Mouse (Mus musculus): Measurements from ENCODE around the gene Cnnm2. TPM values are rescaled to one million over a fixed set of nuclear protein-coding genes. Genes with fewer than 3 reads are reported as not detected.

The Cnnm2 gene
- polyA plus RNA-seq, 1 experiment from 2014 or later = 2.5 TPM

GRCm38 (mm10) chr19:46805933-46806688, 44.7 kb downstream of the Cnnm2 start:
- DNase-seq (ENCODE audit: low spot score) (no peak), ATAC-seq (ENCODE audit: insufficient number of reproducible peaks, low FRiP score, low TSS enrichment, low read depth) (no peak)
- H3K9ac ChIP-seq (ENCODE audit: low read length) = no peak overlapping the region
- no peaks in the 10 kb centered on the region for H3K9me3 ChIP-seq (ENCODE audit: control insufficient read depth, low read length)
- no peak overlapping the region for H3K4me2 ChIP-seq (ENCODE audit: low read depth, severe bottlenecking)
- 71% methylated on average over 9 of the region's 9 CpGs for WGBS
- no peaks in the 10 kb centered on the region for H3K36me3 ChIP-seq (ENCODE audit: control insufficient read depth, insufficient read depth, low read length)
- H3K27ac ChIP-seq (replicated peaks; ENCODE audit: low read depth, low read length) = no peak overlapping the region
- H3K4me1 ChIP-seq (ENCODE audit: control insufficient read depth, insufficient read depth, low read length) = no peaks in the 10 kb centered on the region
- no peak overlapping the region for H3K4me3 ChIP-seq (ENCODE audit: low read depth, low read length)
- H3K27me3 ChIP-seq (ENCODE audit: control insufficient read depth, insufficient read depth, low read length) = no peaks in the 10 kb centered on the region

GRCm38 (mm10) chr19:46808261-46808660, 46.9 kb downstream of the Cnnm2 start:
- ATAC-seq (ENCODE audit: insufficient number of reproducible peaks, low FRiP score, low TSS enrichment, low read depth) (no peak), DNase-seq (ENCODE audit: low spot score) (no peak)
- H3K27me3 ChIP-seq (ENCODE audit: control insufficient read depth, insufficient read depth, low read length) = no peaks in the 10 kb centered on the region
- WGBS = 93% methylated on average over 5 of the region's 5 CpGs
- H3K4me3 ChIP-seq (ENCODE audit: low read depth, low read length) = no peak overlapping the region
- no peaks in the 10 kb centered on the region for H3K9me3 ChIP-seq (ENCODE audit: control insufficient read depth, low read length)
- no peak overlapping the region for H3K9ac ChIP-seq (ENCODE audit: low read length)
- H3K4me1 ChIP-seq (ENCODE audit: control insufficient read depth, insufficient read depth, low read length) = no peaks in the 10 kb centered on the region
- no peak overlapping the region for H3K27ac ChIP-seq (replicated peaks; ENCODE audit: low read depth, low read length)
- no peaks in the 10 kb centered on the region for H3K36me3 ChIP-seq (ENCODE audit: control insufficient read depth, insufficient read depth, low read length)
- H3K4me2 ChIP-seq (ENCODE audit: low read depth, severe bottlenecking) = no peak overlapping the region

GRCm38 (mm10) chr19:46809031-46809430, 47.6 kb downstream of the Cnnm2 start:
- Histone ChIP-seq H3K4me1 (ENCODE audit: control insufficient read depth, insufficient read depth, low read length) (no peaks in the 10 kb centered on the region), H3K4me3 (ENCODE audit: low read depth, low read length) (no peak overlapping the region), H3K4me2 (ENCODE audit: low read depth, severe bottlenecking) (no peak overlapping the region), H3K27ac (replicated peaks; ENCODE audit: low read depth, low read length) (no peak overlapping the region), H3K9me3 (ENCODE audit: control insufficient read depth, low read length) (no peaks in the 10 kb centered on the region), H3K27me3 (ENCODE audit: control insufficient read depth, insufficient read depth, low read length) (no peaks in the 10 kb centered on the region), H3K9ac (ENCODE audit: low read length) (no peak overlapping the region), H3K36me3 (ENCODE audit: control insufficient read depth, insufficient read depth, low read length) (no peaks in the 10 kb centered on the region)
- ATAC-seq (ENCODE audit: insufficient number of reproducible peaks, low FRiP score, low TSS enrichment, low read depth) = no peak
- no peak for DNase-seq (ENCODE audit: low spot score)
- WGBS = 90% methylated on average over 5 of the region's 5 CpGs

DNA sequence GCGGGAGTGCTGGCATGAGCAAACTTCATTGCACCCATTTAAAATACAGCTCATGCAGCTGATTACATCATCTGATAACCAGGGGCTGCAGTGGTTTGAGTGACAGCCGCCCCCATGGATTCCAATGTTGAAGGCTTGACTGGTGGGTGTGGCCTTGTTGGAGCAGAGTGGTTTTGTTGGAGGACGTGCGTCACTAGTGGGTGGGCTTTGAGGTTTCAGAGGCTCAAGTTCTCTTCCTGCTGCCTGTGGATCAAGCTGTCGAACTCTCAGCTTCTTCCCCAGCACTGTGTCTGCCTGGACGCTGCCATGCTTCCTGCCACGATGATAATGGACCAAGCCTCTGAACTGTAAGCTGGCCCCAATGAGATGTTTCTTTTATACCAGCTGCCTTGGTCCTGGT, 57.9 kb downstream of the Cnnm2 start:
- Histone ChIP-seq H3K27me3 (ENCODE audit: control insufficient read depth, insufficient read depth, low read length) (no peaks in the 10 kb centered on the region), H3K9me3 (ENCODE audit: control insufficient read depth, low read length) (no peaks in the 10 kb centered on the region), H3K36me3 (ENCODE audit: control insufficient read depth, insufficient read depth, low read length) (no peaks in the 10 kb centered on the region), H3K27ac (replicated peaks; ENCODE audit: low read depth, low read length) (no peak overlapping the region), H3K9ac (ENCODE audit: low read length) (no peak overlapping the region), H3K4me1 (ENCODE audit: control insufficient read depth, insufficient read depth, low read length) (no peaks in the 10 kb centered on the region), H3K4me3 (ENCODE audit: low read depth, low read length) (no peak overlapping the region), H3K4me2 (ENCODE audit: low read depth, severe bottlenecking) (no peak overlapping the region)
- WGBS = 78% methylated on average over 7 of the region's 7 CpGs
- DNase-seq (ENCODE audit: low spot score) = no peak
- no peak for ATAC-seq (ENCODE audit: insufficient number of reproducible peaks, low FRiP score, low TSS enrichment, low read depth)

- Histone ChIP-seq H3K27ac (replicated peaks; ENCODE audit: low read depth, low read length) (no peak overlapping the region), H3K9me3 (ENCODE audit: control insufficient read depth, low read length) (no peaks in the 10 kb centered on the region), H3K27me3 (ENCODE audit: control insufficient read depth, insufficient read depth, low read length) (no peaks in the 10 kb centered on the region), H3K9ac (ENCODE audit: low read length) (no peak overlapping the region), H3K4me3 (ENCODE audit: low read depth, low read length) (no peak overlapping the region), H3K4me1 (ENCODE audit: control insufficient read depth, insufficient read depth, low read length) (no peaks in the 10 kb centered on the region), H3K36me3 (ENCODE audit: control insufficient read depth, insufficient read depth, low read length) (no peaks in the 10 kb centered on the region), H3K4me2 (ENCODE audit: low read depth, severe bottlenecking) (no peak overlapping the region)
- 91% methylated on average over 4 of the region's 4 CpGs for WGBS
- DNase-seq (ENCODE audit: low spot score) (no peak), ATAC-seq (ENCODE audit: insufficient number of reproducible peaks, low FRiP score, low TSS enrichment, low read depth) (no peak)
These were observed 61.1 kb downstream of the Cnnm2 start for GRCm38 (mm10) chr19:46822491-46822890.

DNA sequence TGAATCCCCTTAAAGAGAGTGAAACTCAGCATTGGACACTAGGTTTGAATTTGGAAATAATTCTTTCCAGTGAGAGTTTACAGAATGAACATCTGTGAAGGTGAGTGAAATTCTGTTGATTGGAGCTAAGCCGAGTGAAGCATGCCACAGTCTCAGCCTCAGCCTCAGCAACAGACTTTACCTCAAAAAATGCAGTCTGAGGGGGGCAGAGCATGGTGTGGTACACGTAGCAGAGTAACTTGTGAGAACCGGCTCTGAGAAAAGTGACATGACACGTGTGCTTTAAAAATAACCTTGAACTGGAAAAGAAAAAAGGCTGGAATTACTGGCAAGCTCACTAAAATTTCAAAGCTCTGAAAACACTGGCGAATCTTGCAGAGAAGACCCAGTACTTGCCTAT, 62.4 kb downstream of the Cnnm2 start:
- DNase-seq (ENCODE audit: low spot score) (no peak), ATAC-seq (ENCODE audit: insufficient number of reproducible peaks, low FRiP score, low TSS enrichment, low read depth) (no peak)
- H3K27ac ChIP-seq (replicated peaks; ENCODE audit: low read depth, low read length) = no peak overlapping the region
- no peaks in the 10 kb centered on the region for H3K36me3 ChIP-seq (ENCODE audit: control insufficient read depth, insufficient read depth, low read length)
- WGBS = 83% methylated on average over 5 of the region's 5 CpGs
- no peaks in the 10 kb centered on the region for H3K4me1 ChIP-seq (ENCODE audit: control insufficient read depth, insufficient read depth, low read length)
- no peak overlapping the region for H3K4me2 ChIP-seq (ENCODE audit: low read depth, severe bottlenecking)
- H3K27me3 ChIP-seq (ENCODE audit: control insufficient read depth, insufficient read depth, low read length) = no peaks in the 10 kb centered on the region
- no peaks in the 10 kb centered on the region for H3K9me3 ChIP-seq (ENCODE audit: control insufficient read depth, low read length)
- H3K9ac ChIP-seq (ENCODE audit: low read length) = no peak overlapping the region
- no peak overlapping the region for H3K4me3 ChIP-seq (ENCODE audit: low read depth, low read length)

GRCm38 (mm10) chr19:46824867-46825266, 63.5 kb downstream of the Cnnm2 start:
- Histone ChIP-seq H3K27me3 (ENCODE audit: control insufficient read depth, insufficient read depth, low read length) (no peaks in the 10 kb centered on the region), H3K9ac (ENCODE audit: low read length) (no peak overlapping the region), H3K4me2 (ENCODE audit: low read depth, severe bottlenecking) (no peak overlapping the region), H3K4me1 (ENCODE audit: control insufficient read depth, insufficient read depth, low read length) (no peaks in the 10 kb centered on the region), H3K27ac (replicated peaks; ENCODE audit: low read depth, low read length) (no peak overlapping the region), H3K9me3 (ENCODE audit: control insufficient read depth, low read length) (no peaks in the 10 kb centered on the region), H3K36me3 (ENCODE audit: control insufficient read depth, insufficient read depth, low read length) (no peaks in the 10 kb centered on the region), H3K4me3 (ENCODE audit: low read depth, low read length) (no peak overlapping the region)
- 67% methylated on average over 7 of the region's 7 CpGs for WGBS
- ATAC-seq (ENCODE audit: insufficient number of reproducible peaks, low FRiP score, low TSS enrichment, low read depth) (no peak), DNase-seq (ENCODE audit: low spot score) (no peak)

- Histone ChIP-seq H3K36me3 (ENCODE audit: control insufficient read depth, insufficient read depth, low read length) (no peaks in the 10 kb centered on the region), H3K27ac (replicated peaks; ENCODE audit: low read depth, low read length) (no peak overlapping the region), H3K9me3 (ENCODE audit: control insufficient read depth, low read length) (no peaks in the 10 kb centered on the region), H3K4me3 (ENCODE audit: low read depth, low read length) (no peak overlapping the region), H3K4me2 (ENCODE audit: low read depth, severe bottlenecking) (no peak overlapping the region), H3K4me1 (ENCODE audit: control insufficient read depth, insufficient read depth, low read length) (no peaks in the 10 kb centered on the region), H3K27me3 (ENCODE audit: control insufficient read depth, insufficient read depth, low read length) (no peaks in the 10 kb centered on the region), H3K9ac (ENCODE audit: low read length) (no peak overlapping the region)
- DNase-seq (ENCODE audit: low spot score) = no peak
- no peak for ATAC-seq (ENCODE audit: insufficient number of reproducible peaks, low FRiP score, low TSS enrichment, low read depth)
- WGBS = 89% methylated on average over 5 of the region's 5 CpGs
These were observed 66.3 kb downstream of the Cnnm2 start for GRCm38 (mm10) chr19:46827654-46828165.

DNA sequence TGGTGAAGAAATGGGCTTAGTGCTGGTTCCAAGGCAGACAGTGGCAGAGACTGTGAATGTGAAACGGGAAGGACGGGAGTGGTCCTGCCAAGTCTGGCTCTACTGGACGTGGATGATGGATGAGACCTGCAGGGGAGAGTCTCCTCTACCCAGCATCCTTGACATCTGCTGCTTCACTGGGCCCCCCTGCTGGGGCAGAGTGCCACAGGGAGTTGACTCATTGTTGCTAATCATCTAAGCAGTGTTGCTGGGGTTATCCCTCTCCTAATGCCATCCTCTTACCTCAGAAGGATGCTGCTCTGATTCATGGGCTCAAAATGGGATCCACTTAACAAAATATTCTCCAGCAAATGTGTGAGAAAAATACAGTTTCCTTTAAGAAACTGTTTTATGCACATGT, 67.6 kb downstream of the Cnnm2 start:
- H3K4me2 ChIP-seq (ENCODE audit: low read depth, severe bottlenecking) = no peak overlapping the region
- no peaks in the 10 kb centered on the region for H3K36me3 ChIP-seq (ENCODE audit: control insufficient read depth, insufficient read depth, low read length)
- no peaks in the 10 kb centered on the region for H3K4me1 ChIP-seq (ENCODE audit: control insufficient read depth, insufficient read depth, low read length)
- WGBS = 32% methylated on average over 3 of the region's 3 CpGs
- ATAC-seq (ENCODE audit: insufficient number of reproducible peaks, low FRiP score, low TSS enrichment, low read depth) = no peak
- no peak for DNase-seq (ENCODE audit: low spot score)
- no peak overlapping the region for H3K4me3 ChIP-seq (ENCODE audit: low read depth, low read length)
- H3K9ac ChIP-seq (ENCODE audit: low read length) = no peak overlapping the region
- no peaks in the 10 kb centered on the region for H3K27me3 ChIP-seq (ENCODE audit: control insufficient read depth, insufficient read depth, low read length)
- H3K9me3 ChIP-seq (ENCODE audit: control insufficient read depth, low read length) = no peaks in the 10 kb centered on the region
- no peak overlapping the region for H3K27ac ChIP-seq (replicated peaks; ENCODE audit: low read depth, low read length)
